Mouse (Mus musculus): ENCODE data around the gene Zfp282.

Gene Zfp282

DNA sequence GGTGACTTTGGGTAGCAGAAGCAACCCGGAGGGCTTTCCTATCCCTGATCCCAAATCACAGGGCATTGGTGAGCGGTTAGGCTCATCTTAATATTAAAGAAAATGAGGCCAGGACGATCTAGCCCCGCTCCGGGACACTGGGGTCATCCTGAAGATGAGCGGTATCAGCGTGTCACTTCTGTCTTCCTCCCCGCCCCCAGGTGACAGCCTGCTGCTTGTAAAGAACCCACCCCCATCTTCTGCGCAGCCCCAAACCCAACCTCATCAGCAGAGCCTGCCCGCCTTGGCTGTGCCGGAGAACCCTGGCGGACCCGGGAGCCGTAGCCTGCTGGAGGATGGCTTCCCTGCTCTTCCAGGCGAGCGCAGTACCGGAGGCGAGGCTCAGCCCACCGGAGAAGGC, 27.4 kb downstream of the Zfp282 start:
- no peak for DNase-seq

GRCm38 (mm10) chr6:47904917-47905695, 28.1 kb downstream of the Zfp282 start:
- DNase-seq: no peak

GRCm38 (mm10) chr6:47906326-47906725, 29.3 kb downstream of the Zfp282 start:
- no peak for DNase-seq

GRCm38 (mm10) chr6:47909007-47909406, 32.0 kb downstream of the Zfp282 start:
- no peak for DNase-seq

DNA sequence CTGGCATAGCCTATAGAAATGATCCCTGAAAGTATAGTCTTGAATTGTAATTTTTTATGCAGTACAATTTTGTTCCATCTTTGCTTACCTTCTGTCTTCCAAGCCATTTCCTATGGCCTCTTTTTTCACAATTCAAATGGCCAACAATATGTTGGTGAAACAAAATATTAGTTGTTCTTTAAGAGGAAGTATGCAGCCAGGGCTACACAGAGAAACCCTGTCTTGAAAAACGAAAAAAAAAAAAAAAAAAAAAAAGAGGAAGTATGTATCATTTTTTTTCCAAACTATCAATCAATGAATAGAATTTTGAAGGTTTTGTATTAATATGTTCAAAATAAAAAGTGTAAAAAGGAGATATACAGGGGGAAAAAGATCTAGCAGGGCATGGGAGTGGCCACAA, 34.6 kb downstream of the Zfp282 start:
- DNase-seq: no peak

GRCm38 (mm10) chr6:47912991-47913390, 36.0 kb downstream of the Zfp282 start:
- DNase-seq: no peak

DNA sequence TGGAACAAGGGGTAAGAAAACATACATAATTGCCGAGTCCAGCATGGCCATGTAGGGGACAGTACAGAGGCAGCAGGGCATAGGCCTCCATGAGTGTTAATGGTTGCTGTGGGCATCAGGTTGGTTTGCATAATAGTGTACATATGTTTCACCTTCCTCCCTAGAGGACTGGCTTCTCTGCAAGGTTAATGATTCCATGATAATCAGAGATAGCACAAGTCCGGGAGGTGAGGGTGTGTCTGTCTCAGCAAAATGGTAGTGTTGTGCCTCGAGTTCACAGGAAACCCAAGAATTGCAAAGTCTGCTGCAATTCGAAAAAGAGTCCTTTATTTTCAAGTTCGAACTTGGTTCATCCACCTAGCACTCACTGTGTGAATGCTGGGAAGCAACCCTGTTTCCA, 40.0 kb downstream of the Zfp282 start:
- DNase-seq: no peak

- DNase-seq: peak in 1 of 2 experiments; percentile 13
These were observed 41.8 kb downstream of the Zfp282 start for GRCm38 (mm10) chr6:47918768-47919274.

- DNase-seq: no peak
These were observed 42.8 kb downstream of the Zfp282 start for GRCm38 (mm10) chr6:47919646-47920446.

DNA sequence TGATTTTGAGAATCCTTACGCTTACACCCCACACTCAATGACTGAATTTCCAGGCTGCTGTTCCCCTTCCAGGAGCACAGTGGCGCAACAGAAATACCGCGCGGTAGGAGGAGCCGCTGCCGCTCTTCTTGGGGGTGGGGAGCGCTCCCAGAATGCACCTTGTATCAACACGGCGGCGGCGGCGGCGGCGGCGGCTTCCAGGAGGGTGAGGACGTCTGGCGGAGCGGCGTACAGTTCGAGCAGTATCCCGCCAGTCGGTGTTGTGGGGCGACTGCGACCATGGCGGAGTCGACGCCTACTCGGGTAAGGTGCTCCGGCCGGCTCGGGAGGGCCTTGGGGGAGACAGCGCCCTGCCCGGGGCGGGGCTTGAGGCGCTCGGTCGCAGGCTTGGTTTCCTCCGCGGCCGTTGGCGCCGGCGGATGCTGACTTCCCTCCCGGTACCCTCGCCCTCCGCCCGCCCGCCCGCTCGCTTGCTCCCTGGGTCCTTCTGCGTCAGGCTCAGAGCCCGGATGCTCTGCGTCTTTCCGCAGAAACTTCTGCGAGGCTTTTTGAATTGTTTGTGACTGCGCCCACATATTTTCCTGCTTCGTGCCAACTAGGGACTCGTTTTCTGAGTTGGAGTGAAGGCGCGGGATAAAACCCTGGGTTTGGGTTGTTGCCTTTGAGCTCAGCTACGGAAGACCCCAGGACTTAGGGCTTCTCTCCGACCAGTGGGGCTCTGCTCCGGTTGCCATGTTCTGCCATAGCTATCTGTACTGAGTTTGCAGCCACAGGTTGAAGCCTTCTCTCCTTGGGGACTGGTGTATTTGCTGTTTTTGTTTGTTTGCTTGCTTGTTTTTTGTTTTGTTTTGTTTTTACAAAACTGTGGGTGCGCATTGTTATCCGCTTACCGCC, 43.7 kb downstream of the Zfp282 start, which contains the start of gene Zfp212:
Zfp212 (plus strand) TSS at position 30 of the 894 bp plus-strand sequence.
- DNase-seq: peak; percentile 90 to 92

- DNase-seq: no peak
These were observed 65.5 kb downstream of the Zfp282 start for GRCm38 (mm10) chr6:47942461-47942860.

GRCm38 (mm10) chr6:47943021-47943691, 66.2 kb downstream of the Zfp282 start:
- peak; percentile 68 to 72 for DNase-seq

- DNase-seq: no peak
These were observed 66.7 kb downstream of the Zfp282 start for GRCm38 (mm10) chr6:47943721-47944120.

GRCm38 (mm10) chr6:47947388-47947787, 70.4 kb downstream of the Zfp282 start:
- no peak for DNase-seq

DNA sequence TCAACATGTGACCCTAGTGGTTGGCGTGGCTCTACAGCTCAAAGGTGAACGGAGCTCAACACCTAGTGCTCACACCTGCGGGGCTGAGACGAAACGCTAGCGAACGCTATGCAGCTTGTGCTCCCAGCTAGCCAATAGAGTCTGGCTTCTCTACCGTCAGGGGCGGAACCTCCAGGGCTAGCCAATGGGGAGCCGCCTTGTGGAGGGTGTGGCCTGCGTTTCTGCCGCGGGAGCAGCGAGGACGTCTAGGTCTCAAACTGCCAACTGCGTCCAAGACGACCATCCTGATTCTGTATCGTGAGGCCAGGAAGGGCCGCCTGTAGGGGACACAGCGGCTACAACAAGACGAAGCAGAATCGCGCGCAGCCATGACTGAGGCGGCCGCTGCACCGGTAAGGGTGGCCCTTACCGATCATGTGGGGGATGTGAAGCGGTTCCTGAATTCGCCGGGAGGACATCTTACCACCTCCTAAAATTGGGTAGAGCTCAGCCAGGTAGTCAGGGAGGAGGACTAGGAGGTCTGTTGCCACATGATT, 76.3 kb downstream of the Zfp282 start, which contains the start of gene Zfp956:
Zfp956 (plus strand) TSS at position 200 of the 536 bp plus-strand sequence.
- peak; percentile 97 for DNase-seq

GRCm38 (mm10) chr6:47954425-47954824, 77.4 kb downstream of the Zfp282 start:
- DNase-seq: no peak

GRCm38 (mm10) chr6:47957816-47958215, 80.8 kb downstream of the Zfp282 start:
- no peak for DNase-seq
